Mouse (Mus musculus) MEL-GATA-1-ER (cell line): ENCODE results near the gene Immp2l.

Experiments used
- DNase-seq: peaks from one replicate; pipeline ENCODE4 v3.0.0-alpha.2; 2012; ENCODE audit warnings: low read depth; ENCODE audit errors: extremely low read depth

The Immp2l gene

DNA sequence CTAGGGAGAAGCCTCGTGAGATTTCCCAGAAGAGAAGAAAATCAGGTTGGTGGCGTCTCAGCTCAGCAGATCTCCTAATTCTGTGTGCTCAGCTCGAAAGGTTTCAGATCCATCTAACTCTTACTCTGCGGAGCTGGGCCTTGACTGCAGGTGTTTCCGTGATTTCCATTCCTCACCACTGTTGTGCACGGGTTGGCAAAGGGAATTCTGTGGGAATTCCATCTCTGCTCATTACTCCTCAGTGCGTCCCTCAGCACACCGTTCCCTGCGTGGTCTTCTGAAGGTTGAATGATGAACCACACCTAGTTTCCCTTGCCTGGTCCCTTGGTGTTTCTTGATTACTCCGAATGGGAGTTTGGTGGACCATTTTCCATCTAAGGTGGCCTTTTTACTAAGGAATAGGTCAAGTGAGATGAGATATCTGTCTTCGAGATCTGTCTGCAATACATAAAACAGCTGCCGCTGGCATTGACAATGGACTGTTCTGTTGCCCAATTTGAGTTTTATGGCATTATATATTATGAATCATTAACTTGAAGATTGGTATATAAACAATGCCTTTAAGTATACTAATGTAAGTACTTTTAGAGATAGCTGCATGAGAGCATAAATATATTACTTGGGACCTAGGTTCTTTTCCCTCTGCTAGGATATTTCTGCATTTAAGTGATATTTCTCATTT is 23.3 kb downstream of the Immp2l start:
- DNase-seq, result no peak

- peak; percentile 9 for DNase-seq
Measured at GRCm38 (mm10) chr12:41050945-41051344, 27.1 kb downstream of the Immp2l start.

DNA sequence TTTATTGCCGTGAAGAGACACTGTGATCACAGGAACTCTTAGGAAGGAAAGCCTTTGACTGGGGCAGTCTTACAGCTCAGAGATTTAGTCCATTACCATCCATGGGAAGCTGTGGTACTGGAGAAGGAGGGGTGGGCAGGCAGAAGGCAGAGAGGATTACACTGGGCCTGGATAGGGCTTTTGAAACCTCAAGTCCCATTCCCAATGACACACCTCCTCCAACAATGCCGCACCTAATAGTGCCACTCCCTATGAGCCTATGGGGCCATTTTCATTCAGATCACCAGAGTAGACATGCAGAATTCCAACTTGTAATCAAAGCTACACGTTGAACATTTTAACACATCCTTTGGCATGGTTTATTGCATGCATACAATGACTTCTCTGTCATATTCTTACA is 29.0 kb downstream of the Immp2l start:
- no peak for DNase-seq

GRCm38 (mm10) chr12:41054006-41054791 is 30.3 kb downstream of the Immp2l start:
- no peak for DNase-seq

GRCm38 (mm10) chr12:41055941-41056340 is 32.1 kb downstream of the Immp2l start:
- no peak for DNase-seq

DNA sequence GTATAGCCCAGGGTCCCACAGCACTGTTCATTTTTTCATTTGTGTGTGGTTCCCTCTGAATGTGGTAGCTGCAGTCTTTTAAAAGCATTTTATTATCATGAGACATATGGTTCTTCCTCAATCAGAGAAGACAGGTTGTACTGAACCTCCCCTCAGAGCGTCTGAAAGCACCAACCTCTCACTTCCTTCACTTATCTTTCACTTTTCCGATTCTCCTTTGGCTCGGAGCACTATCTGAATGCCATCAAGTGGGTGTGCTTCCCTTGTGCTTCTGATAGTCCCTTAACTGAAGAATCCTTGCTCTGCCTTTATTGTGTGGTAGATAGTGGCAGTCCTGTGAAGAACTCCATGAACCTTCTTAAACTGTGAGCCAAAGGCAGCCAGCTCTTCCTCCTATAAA is 39.4 kb downstream of the Immp2l start:
- DNase-seq, result no peak

GRCm38 (mm10) chr12:41081843-41082242 is 58.0 kb downstream of the Immp2l start:
- DNase-seq, result no peak

- peak; percentile 36 for DNase-seq
Measured at GRCm38 (mm10) chr12:41084370-41085089, 60.6 kb downstream of the Immp2l start.

DNA sequence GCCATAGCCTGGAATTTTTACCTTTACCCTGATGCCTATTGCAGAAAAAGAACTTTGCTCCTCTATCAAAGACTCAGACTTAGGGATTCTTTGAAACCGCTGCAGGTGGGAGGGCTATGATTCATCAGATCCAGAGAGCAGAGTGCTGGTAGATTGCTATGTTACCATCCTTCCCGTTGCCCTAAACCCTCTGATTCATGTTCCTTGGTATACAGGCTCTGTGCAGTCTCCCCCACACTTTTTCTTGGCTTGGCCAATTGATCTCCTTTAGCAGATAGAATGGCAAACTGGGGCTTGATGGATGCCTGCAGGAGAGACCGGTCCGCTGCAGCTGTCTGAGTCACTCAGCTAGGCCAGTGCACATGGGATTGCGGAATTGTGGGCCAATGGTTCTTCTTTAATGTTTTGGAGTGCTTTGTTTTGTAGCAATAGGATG is 66.1 kb downstream of the Immp2l start:
- DNase-seq, result no peak

DNA sequence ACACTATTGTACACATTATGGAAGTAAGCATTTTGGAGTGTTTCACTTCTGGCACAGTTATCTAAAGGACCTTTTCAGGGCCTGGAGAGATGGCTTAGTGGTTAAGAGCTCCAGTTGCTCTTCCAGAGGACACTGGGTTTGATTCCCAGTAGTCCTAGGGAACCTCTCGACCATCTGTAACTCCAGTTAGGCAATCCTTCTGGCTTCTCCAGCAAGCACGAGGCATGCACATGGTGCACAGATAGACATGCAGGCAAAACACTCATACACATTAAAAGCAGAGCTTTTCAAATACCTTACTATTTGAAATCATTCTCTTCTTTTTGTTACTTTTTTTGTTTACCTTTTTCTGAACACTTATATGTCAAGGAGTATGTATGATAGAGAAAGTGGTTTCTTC is 66.9 kb downstream of the Immp2l start:
- DNase-seq, result no peak

DNA sequence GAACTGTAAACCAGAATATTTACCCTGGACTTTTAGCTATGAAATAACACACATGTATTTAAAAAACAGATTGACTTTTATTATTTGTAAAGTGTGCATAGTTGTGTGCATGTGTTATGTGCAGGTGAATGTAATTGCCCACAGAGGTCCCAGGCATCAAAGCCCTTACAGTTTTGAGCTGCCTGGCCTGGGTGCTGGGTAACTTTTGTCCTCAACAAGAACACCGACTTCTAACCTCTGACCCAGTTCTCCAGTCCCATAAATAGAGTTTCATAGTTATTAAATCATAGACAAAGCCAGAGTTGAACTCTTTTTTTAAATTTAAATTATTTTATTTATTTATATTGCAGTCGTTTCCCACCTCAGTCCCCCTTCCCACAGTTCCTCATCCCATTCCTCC is 67.4 kb downstream of the Immp2l start:
- DNase-seq, result no peak

GRCm38 (mm10) chr12:41096045-41096444 is 72.2 kb downstream of the Immp2l start:
- DNase-seq, result no peak

DNA sequence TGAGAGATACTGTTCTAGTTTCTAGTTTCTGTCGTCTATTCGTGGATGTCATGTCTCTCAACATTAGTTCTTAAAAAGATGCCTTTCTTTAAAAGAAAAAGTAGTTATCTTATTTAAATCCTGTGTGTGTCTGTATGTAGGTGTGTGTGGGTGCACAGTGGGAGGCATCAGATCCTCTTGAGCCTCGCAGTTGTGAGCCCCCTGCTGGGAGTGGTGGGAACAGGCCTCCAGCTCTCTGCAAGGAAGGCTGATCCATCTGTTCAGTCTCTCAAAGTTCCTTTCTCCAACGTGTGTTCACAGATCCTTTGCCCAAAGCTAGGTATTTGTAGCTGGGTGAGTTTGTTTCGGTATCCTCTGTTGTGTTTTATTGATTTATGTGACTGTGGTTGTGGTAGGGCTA is 73.5 kb downstream of the Immp2l start:
- no peak for DNase-seq

DNA sequence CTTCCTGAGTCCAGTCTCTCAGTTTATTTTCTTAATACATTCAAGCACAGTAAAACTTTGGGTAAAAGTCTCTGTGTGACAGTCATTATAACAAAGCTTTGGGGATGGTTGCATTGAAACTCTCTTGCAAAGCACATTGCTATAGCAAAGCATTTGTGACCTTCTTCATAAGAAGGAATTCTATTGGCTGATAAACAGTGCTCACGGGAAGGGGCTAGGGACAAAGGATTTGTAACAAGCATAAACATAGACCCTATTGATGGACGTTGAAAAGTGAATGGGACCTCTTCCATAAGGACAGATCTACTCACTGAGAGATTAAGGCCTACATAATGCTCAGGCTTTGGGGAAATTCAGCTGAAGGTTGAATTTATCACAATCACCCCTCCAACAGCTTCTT is 85.1 kb downstream of the Immp2l start:
- no peak for DNase-seq

DNA sequence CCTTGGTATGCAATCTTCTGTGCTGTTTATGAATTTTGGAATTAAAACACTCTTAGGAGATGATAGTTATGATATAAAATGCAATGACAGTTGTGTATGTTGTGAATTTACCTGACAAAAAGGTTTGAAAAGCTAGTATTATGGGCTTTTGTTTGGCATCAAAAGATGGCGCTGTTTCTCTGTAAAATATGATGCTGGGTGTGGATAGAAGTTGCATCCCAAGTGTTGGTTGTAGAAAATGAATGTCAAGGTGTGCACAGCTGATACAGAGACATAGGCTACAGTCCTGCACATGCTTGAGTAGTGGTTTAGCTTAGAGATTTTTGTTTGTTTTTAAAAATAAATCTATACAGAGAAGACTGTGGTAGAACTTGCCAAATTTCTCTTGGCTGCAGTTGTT is 87.6 kb downstream of the Immp2l start:
- no peak for DNase-seq

DNA sequence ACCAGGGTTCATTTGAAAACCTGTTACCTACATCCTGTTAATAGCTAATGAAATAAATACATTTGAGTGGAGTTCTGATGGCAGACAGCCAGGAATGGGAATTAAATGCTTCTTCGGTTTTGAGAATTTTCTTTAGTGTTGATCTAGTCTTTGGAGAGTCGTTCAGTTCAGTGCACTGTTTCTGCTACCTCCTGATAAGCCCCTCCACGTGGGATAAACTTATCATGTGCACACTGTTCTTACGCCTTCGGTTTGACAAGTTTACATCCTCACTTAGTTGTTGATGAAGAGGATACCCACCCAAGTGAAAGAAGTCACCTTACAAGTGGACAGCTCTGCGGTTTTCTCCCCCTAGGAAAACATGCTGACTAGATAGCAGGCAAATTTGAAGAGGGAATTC is 88.2 kb downstream of the Immp2l start:
- peak; percentile 48 for DNase-seq

GRCm38 (mm10) chr12:41118358-41118757 is 94.5 kb downstream of the Immp2l start:
- DNase-seq, result no peak

DNA sequence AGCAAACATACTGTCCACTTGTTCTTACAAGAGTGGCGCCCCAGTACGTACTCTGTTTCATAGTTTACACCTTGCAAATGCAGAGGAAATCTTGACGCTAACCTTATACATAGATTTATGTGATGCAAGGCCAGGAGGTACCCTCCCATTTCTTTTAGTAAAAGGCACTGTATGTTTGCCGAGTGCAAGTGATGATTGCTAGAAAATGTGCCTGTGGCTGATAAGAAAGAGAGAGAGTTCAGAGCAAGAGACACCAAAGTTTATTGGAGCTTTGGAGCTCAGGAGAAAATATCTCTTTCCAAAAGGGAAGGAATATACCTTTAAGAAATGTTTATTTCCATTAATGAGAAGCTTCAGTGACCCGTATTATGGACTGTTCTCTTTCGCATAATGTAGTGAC is 95.8 kb downstream of the Immp2l start:
- DNase-seq, result peak; percentile 58

- no peak for DNase-seq
Measured at GRCm38 (mm10) chr12:41123207-41123606, 99.3 kb downstream of the Immp2l start.

GRCm38 (mm10) chr12:41134885-41135284 is 111.0 kb downstream of the Immp2l start:
- DNase-seq, result no peak

GRCm38 (mm10) chr12:41159543-41159942 is 135.7 kb downstream of the Immp2l start:
- no peak for DNase-seq

GRCm38 (mm10) chr12:41167802-41168201 is 143.9 kb downstream of the Immp2l start:
- DNase-seq, result no peak
